Mouse (Mus musculus) hindbrain, embryonic 16.5 days (tissue): Measurements from ENCODE around the gene Tspan1. TPM values are rescaled to one million over a fixed set of nuclear protein-coding genes. Genes with fewer than 3 reads are reported as not detected.

Experiments
- ATAC-seq: fragments of 200-750 bp; cut with Nextera tagmentation; 2 replicates; pipeline ENCODE4 v1.8.0; 2017; ENCODE audit warnings: moderate TSS enrichment, moderate library complexity
- H3K27ac ChIP-seq: fragments of 300-500 bp; sonication (generic); 2 replicates; pipeline ENCODE4 v1.5.1; 2014; ENCODE audit warnings: low read depth, mild to moderate bottlenecking, control low read depth, low read length, moderate library complexity
- H3K27me3 ChIP-seq: fragments of 300-500 bp; sonication (generic); replicated peaks from 2 replicates; pipeline ENCODE4 v1.6.1; 2014; ENCODE audit warnings: low read length; ENCODE audit not compliant: control insufficient read depth, insufficient read depth
- H3K36me3 ChIP-seq: fragments of 300-500 bp; sonication (generic); 2 replicates; pipeline ENCODE4 v1.6.1; 2014; ENCODE audit warnings: mild to moderate bottlenecking, low read length, moderate library complexity, mixed read lengths; ENCODE audit not compliant: control insufficient read depth, insufficient read depth
- H3K4me1 ChIP-seq: fragments of 300-500 bp; sonication (generic); 2 replicates; pipeline ENCODE4 v1.6.1; 2014; ENCODE audit warnings: low read depth, low read length; ENCODE audit not compliant: control insufficient read depth, insufficient read depth
- H3K4me2 ChIP-seq: fragments of 300-500 bp; sonication (generic); 2 replicates; pipeline ENCODE4 v1.6.1; 2014; ENCODE audit warnings: mild to moderate bottlenecking, low read length, control low read depth, moderate library complexity
- H3K4me3 ChIP-seq: fragments of 300-500 bp; sonication (generic); 2 replicates; pipeline ENCODE4 v1.5.1; 2014; ENCODE audit warnings: mild to moderate bottlenecking, low read length, control low read depth, moderate library complexity
- H3K9ac ChIP-seq: fragments of 300-500 bp; sonication (generic); 2 replicates; pipeline ENCODE4 v1.6.1; 2014; ENCODE audit warnings: low read depth, mild to moderate bottlenecking, control low read depth, low read length, moderate library complexity
- H3K9me3 ChIP-seq: fragments of 300-500 bp; sonication (generic); 2 replicates; pipeline ENCODE4 v1.6.1; 2014; ENCODE audit warnings: mild to moderate bottlenecking, low read length, moderate library complexity; ENCODE audit not compliant: control insufficient read depth
- WGBS: fragments of 180-500 bp; shearing (Covaris S2); extraction: QIAGEN DNeasy Blood & Tissue Kit; methylation state at CpG from one replicate; pipeline ENCODE4 v1.1.7; 2014; 5-methylcytosine and 5-hydroxymethylcytosine counted together
- polyA plus RNA-seq: library from polyadenylated mRNA; unstranded; fragments of >200 nt; fragmentation: Nextera tagmentation; extraction: Ambion mirVana; gene quantifications from 2 replicates; pipeline ENCODE4 v1.2.1, GENCODE M21; 2015

The Tspan1 gene
- polyA plus RNA-seq, 1 experiment from 2014 or later = 0.63 TPM

GRCm38 (mm10) chr4:116173072-116173471 lies 5.7 kb upstream of the Tspan1 start, which contains the start of the genes 1700042G07Rik and Gm49337:
Gene 1700042G07Rik, plus strand, starts transcription at chr4:116173372.
Gene Gm49337, plus strand, starts transcription at chr4:116173384.
- Histone ChIP-seq H3K36me3 (no peaks in the 10 kb centered on the region), H3K4me3 (no peak within 1 kb of the TSS), H3K27me3 (no peaks in the 10 kb centered on the region), H3K4me1 (peaks cover 19% of the 10 kb centered on the region), H3K4me2 (no peak within 1 kb of the TSS), H3K9me3 (no peaks in the 10 kb centered on the region), H3K27ac (no peak within 1 kb of the TSS), H3K9ac (no peak within 1 kb of the TSS)
- 83% methylated on average over 6 of the region's 6 CpGs for WGBS
- no peak for ATAC-seq

- no peak overlapping the region for H3K4me3 ChIP-seq
- no peak overlapping the region for H3K9ac ChIP-seq
- no peaks in the 10 kb centered on the region for H3K36me3 ChIP-seq
- no peaks in the 10 kb centered on the region for H3K9me3 ChIP-seq
- H3K27me3 ChIP-seq = no peaks in the 10 kb centered on the region
- no peak overlapping the region for H3K4me2 ChIP-seq
- 69% methylated on average over 3 of the region's 3 CpGs for WGBS
- no peaks in the 10 kb centered on the region for H3K4me1 ChIP-seq
- ATAC-seq = peak; percentile 60; the same call in 1 of the 2 replicates
- no peak overlapping the region for H3K27ac ChIP-seq
Measured at GRCm38 (mm10) chr4:116169353-116169672, 1.9 kb upstream of the Tspan1 start.

- Histone ChIP-seq H3K9me3 (no peaks in the 10 kb centered on the region), H3K27me3 (no peaks in the 10 kb centered on the region), H3K4me1 (no peaks in the 10 kb centered on the region), H3K27ac (no peak overlapping the region), H3K9ac (no peak overlapping the region), H3K36me3 (no peaks in the 10 kb centered on the region), H3K4me2 (no peak overlapping the region), H3K4me3 (no peak overlapping the region)
- peak; percentile 79 for ATAC-seq
- 73% methylated on average over 8 of the region's 8 CpGs for WGBS
Measured at GRCm38 (mm10) chr4:116168617-116169352, 1.4 kb upstream of the Tspan1 start.

GRCm38 (mm10) chr4:116165708-116166407 lies 1.5 kb downstream of the Tspan1 start:
- no peaks in the 10 kb centered on the region for H3K27me3 ChIP-seq
- WGBS = 74% methylated on average over 8 of the region's 8 CpGs
- no peak overlapping the region for H3K4me2 ChIP-seq
- ATAC-seq = no peak
- no peaks in the 10 kb centered on the region for H3K4me1 ChIP-seq
- H3K9me3 ChIP-seq = no peaks in the 10 kb centered on the region
- no peak overlapping the region for H3K27ac ChIP-seq
- H3K36me3 ChIP-seq = no peaks in the 10 kb centered on the region
- no peak overlapping the region for H3K9ac ChIP-seq
- no peak overlapping the region for H3K4me3 ChIP-seq

- 77% methylated on average over 2 of the region's 2 CpGs for WGBS
Measured at GRCm38 (mm10) chr4:116164759-116165554, 2.4 kb downstream of the Tspan1 start.

GRCm38 (mm10) chr4:116162142-116162541 lies 5.3 kb downstream of the Tspan1 start:
- H3K4me2 ChIP-seq = no peak overlapping the region
- no peak overlapping the region for H3K4me3 ChIP-seq
- no peak for ATAC-seq
- no peak overlapping the region; the same call in 1 of the 2 replicates for H3K9ac ChIP-seq
- WGBS = 78% methylated on average over 4 of the region's 4 CpGs
- no peaks in the 10 kb centered on the region for H3K9me3 ChIP-seq
- peaks cover 19% of the 10 kb centered on the region for H3K36me3 ChIP-seq
- H3K4me1 ChIP-seq = no peaks in the 10 kb centered on the region
- no peaks in the 10 kb centered on the region for H3K27me3 ChIP-seq
- H3K27ac ChIP-seq = no peak overlapping the region

More at GRCm38 (mm10) chr4:116164759-116165554, 2.4 kb downstream of the Tspan1 start:
- no peaks in the 10 kb centered on the region for H3K4me1 ChIP-seq
- no peak overlapping the region for H3K9ac ChIP-seq
- H3K4me2 ChIP-seq = no peak overlapping the region
- ATAC-seq = no peak
- H3K27ac ChIP-seq = no peak overlapping the region
- H3K4me3 ChIP-seq = no peak overlapping the region
- no peaks in the 10 kb centered on the region for H3K9me3 ChIP-seq
- no peaks in the 10 kb centered on the region for H3K27me3 ChIP-seq
- H3K36me3 ChIP-seq = no peaks in the 10 kb centered on the region

- Histone ChIP-seq H3K36me3 (peaks cover 32% of the 10 kb centered on the region), H3K27ac (no peak overlapping the region), H3K27me3 (no peaks in the 10 kb centered on the region), H3K4me3 (no peak overlapping the region), H3K9ac (no peak overlapping the region), H3K9me3 (no peaks in the 10 kb centered on the region), H3K4me2 (no peak overlapping the region), H3K4me1 (no peaks in the 10 kb centered on the region)
- 90% methylated on average over 3 of the region's 3 CpGs for WGBS
- no peak for ATAC-seq
Measured at GRCm38 (mm10) chr4:116160769-116161168, 6.6 kb downstream of the Tspan1 start.

- no peaks in the 10 kb centered on the region for H3K4me1 ChIP-seq
- 67% methylated on average over 3 of the region's 3 CpGs for WGBS
- H3K9ac ChIP-seq = no peak overlapping the region
- H3K36me3 ChIP-seq = peaks cover 38% of the 10 kb centered on the region
- ATAC-seq = peak; percentile 64
- no peaks in the 10 kb centered on the region for H3K27me3 ChIP-seq
- H3K4me3 ChIP-seq = no peak overlapping the region
- H3K27ac ChIP-seq = no peak overlapping the region
- H3K4me2 ChIP-seq = peak overlapping the region; percentile 13; the same call in 1 of the 2 replicates
- H3K9me3 ChIP-seq = no peaks in the 10 kb centered on the region
Measured at GRCm38 (mm10) chr4:116159912-116160311, 7.5 kb downstream of the Tspan1 start.

GRCm38 (mm10) chr4:116157882-116158281 lies 9.5 kb downstream of the Tspan1 start:
- Histone ChIP-seq H3K9ac (no peak overlapping the region), H3K27ac (no peak overlapping the region), H3K36me3 (peaks cover 46% of the 10 kb centered on the region), H3K4me2 (no peak overlapping the region), H3K9me3 (no peaks in the 10 kb centered on the region), H3K27me3 (no peaks in the 10 kb centered on the region), H3K4me1 (no peaks in the 10 kb centered on the region), H3K4me3 (no peak overlapping the region)
- WGBS = 92% methylated on average over 2 of the region's 2 CpGs
- no peak for ATAC-seq
